Mouse (Mus musculus) forebrain, embryonic 10.5 days (tissue): Measurements from ENCODE around the gene Gmip. TPM values are rescaled to one million over a fixed set of nuclear protein-coding genes. Genes with fewer than 3 reads are reported as not detected.

ENCODE experiments used
- DNase-seq: peaks from one replicate; pipeline ENCODE4 v3.0.0-alpha.2; 2017; ENCODE audit warnings: low spot score; ENCODE audit errors: extremely low spot score
- H3K27ac ChIP-seq: fragments of 300-500 bp; sonication (generic); 2 replicates; pipeline ENCODE4 v1.5.1; 2016; ENCODE audit warnings: mild to moderate bottlenecking
- H3K27me3 ChIP-seq: fragments of 300-500 bp; sonication (generic); 2 replicates; pipeline ENCODE4 v1.6.1; 2016; ENCODE audit warnings: mild to moderate bottlenecking; ENCODE audit not compliant: poor library complexity, severe bottlenecking
- H3K36me3 ChIP-seq: fragments of 300-500 bp; sonication (generic); replicated peaks from 2 replicates; pipeline ENCODE4 v1.6.1; 2016; ENCODE audit warnings: mild to moderate bottlenecking, moderate library complexity
- H3K4me1 ChIP-seq: fragments of 300-500 bp; sonication (generic); 2 replicates; pipeline ENCODE4 v1.6.1; 2016
- H3K4me3 ChIP-seq: fragments of 300-500 bp; sonication (generic); 2 replicates; pipeline ENCODE4 v1.5.1; 2016; ENCODE audit warnings: mild to moderate bottlenecking, moderate library complexity
- H3K9me3 ChIP-seq: fragments of 300-500 bp; sonication (generic); 2 replicates; pipeline ENCODE4 v1.6.1; 2016; ENCODE audit warnings: mild to moderate bottlenecking, moderate library complexity
- WGBS: fragments of 180-500 bp; shearing (Covaris S2); methylation state at CpG from one replicate; pipeline ENCODE4 v1.1.7; 2016; 5-methylcytosine and 5-hydroxymethylcytosine counted together
- polyA plus RNA-seq: library from polyadenylated mRNA; unstranded; fragments of >200 nt; fragmentation: Nextera tagmentation; extraction: Ambion mirVana; gene quantifications from 2 replicates; pipeline ENCODE4 v1.2.1, GENCODE M21; 2016

The Gmip gene
- polyA plus RNA-seq, 1 experiment from 2014 or later: 6.5 TPM

DNA sequence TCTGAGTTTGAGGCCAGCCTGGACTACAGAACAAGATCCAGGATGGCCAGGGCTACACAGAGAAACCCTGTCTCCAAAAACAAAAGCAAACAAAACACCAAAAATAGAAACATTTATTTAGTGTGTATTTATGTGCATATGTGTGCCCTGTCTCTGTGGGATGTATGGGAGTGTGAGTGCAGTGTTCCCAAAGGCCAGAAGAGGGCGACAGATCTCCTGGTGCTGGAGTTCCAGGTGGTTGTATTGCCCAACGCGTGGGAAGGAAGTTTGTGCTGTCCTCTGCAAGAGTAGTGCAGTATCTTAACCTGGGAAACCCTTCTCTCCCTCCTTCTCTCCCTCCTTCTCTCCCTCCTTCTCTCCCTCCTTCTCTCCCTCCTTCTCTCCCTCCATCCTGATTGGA lies 41.4 kb downstream of the Gmip start:
- H3K4me1 ChIP-seq: no peaks in the 10 kb centered on the region
- no peak overlapping the region for H3K27ac ChIP-seq
- no peaks in the 10 kb centered on the region for H3K27me3 ChIP-seq
- peaks cover 40% of the 10 kb centered on the region for H3K36me3 ChIP-seq
- DNase-seq: no peak
- WGBS: 43% methylated on average over 3 of the region's 3 CpGs
- H3K9me3 ChIP-seq: no peaks in the 10 kb centered on the region; the same call in 1 of the 2 replicates
- no peak overlapping the region for H3K4me3 ChIP-seq

GRCm38 (mm10) chr8:69850926-69851506 lies 42.5 kb downstream of the Gmip start:
- DNase-seq: no peak
- Histone ChIP-seq H3K27me3 (no peaks in the 10 kb centered on the region), H3K9me3 (no peaks in the 10 kb centered on the region; the same call in 1 of the 2 replicates), H3K4me1 (no peaks in the 10 kb centered on the region), H3K4me3 (no peak overlapping the region), H3K36me3 (peaks cover 40% of the 10 kb centered on the region), H3K27ac (no peak overlapping the region)
- 85% methylated on average over 7 of the region's 7 CpGs for WGBS

DNA sequence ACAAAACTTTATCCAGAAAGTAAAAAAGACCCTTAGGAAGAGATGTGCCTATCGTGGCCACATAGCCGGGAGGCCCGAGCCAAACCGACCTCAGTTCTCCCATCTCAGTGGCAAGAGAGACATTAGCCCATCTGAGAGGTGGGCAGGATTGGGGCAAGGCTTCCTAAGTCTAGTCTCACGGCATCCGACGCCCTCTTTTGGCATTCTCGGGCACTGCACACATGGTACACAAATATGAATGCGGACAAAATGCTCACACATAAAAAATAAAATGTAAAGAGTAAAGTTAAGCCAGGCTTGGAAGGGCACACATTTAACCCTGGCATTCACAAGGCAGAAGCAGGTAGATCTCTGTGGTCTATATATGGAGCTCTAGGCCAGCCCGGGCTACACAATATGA lies 45.4 kb downstream of the Gmip start:
- no peak for DNase-seq
- H3K4me3 ChIP-seq: no peak overlapping the region

DNA sequence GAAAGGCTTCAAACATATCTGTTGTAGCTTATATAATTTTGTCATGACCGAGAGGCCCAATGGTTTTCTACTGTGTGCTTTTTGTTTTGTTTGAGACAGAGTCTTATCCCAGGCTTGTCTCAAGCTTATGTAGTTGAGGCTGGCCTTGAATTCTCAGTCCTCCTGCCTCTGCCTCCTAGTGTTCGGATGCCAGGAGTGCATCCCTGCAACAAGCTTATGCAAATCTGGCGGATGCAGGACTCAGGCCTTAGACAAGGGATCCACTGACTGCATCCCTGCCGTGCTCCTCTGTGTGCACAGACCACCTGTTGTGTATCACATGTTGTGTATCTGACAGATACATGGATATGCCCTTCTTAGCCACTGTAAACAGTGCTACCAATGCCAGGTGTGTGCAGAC lies 52.3 kb downstream of the Gmip start:
- H3K4me3 ChIP-seq: no peak overlapping the region
- peaks cover 61% of the 10 kb centered on the region for H3K36me3 ChIP-seq
- no peaks in the 10 kb centered on the region for H3K4me1 ChIP-seq
- H3K9me3 ChIP-seq: no peaks in the 10 kb centered on the region
- no peaks in the 10 kb centered on the region for H3K27me3 ChIP-seq
- H3K27ac ChIP-seq: no peak overlapping the region
- WGBS: 56% methylated on average over 4 of the region's 4 CpGs
- no peak for DNase-seq

More for the DNA sequence above, 45.4 kb downstream of the Gmip start:
- H3K36me3 ChIP-seq: peaks cover 43% of the 10 kb centered on the region
- H3K27me3 ChIP-seq: no peaks in the 10 kb centered on the region
- 92% methylated on average over 10 of the region's 10 CpGs for WGBS
- no peak overlapping the region for H3K27ac ChIP-seq
- H3K4me1 ChIP-seq: no peaks in the 10 kb centered on the region
- H3K9me3 ChIP-seq: no peaks in the 10 kb centered on the region; the same call in 1 of the 2 replicates

DNA sequence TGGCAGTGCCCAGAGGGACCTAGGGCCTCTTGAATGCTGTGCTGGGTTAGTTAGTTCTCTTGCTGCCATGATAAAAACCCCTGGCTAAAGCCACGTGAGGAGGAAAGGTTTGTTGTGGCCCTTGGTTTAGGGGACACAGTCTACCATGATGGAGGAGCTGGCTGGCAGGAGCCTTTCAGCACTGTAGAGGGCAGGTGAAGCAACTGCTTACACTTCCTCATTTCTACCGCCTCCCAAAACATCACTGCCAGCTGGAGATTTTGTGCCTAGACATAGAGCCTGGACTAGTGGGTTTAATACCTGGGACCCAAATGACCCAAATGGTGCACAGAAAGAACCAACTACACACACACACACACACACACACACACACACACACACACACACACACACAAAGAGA lies 52.8 kb downstream of the Gmip start:
- no peak for DNase-seq
- Histone ChIP-seq H3K4me1 (no peaks in the 10 kb centered on the region), H3K4me3 (no peak overlapping the region), H3K9me3 (no peaks in the 10 kb centered on the region), H3K27me3 (no peaks in the 10 kb centered on the region), H3K36me3 (peaks cover 61% of the 10 kb centered on the region), H3K27ac (no peak overlapping the region)
- WGBS: 78% methylated on average over 2 of the region's 2 CpGs

- 90% methylated on average over 5 of the region's 5 CpGs for WGBS
- H3K4me3 ChIP-seq: no peak overlapping the region
- no peaks in the 10 kb centered on the region for H3K9me3 ChIP-seq
- H3K4me1 ChIP-seq: no peaks in the 10 kb centered on the region
- no peak overlapping the region for H3K27ac ChIP-seq
- no peaks in the 10 kb centered on the region for H3K27me3 ChIP-seq
- H3K36me3 ChIP-seq: peaks cover 62% of the 10 kb centered on the region
- no peak for DNase-seq
These were observed 55.0 kb downstream of the Gmip start for GRCm38 (mm10) chr8:69863387-69864020.

GRCm38 (mm10) chr8:69864180-69864579 lies 55.7 kb downstream of the Gmip start:
- H3K9me3 ChIP-seq: no peaks in the 10 kb centered on the region
- H3K4me1 ChIP-seq: no peaks in the 10 kb centered on the region
- no peak overlapping the region for H3K4me3 ChIP-seq
- no peaks in the 10 kb centered on the region for H3K27me3 ChIP-seq
- WGBS: 79% methylated on average over 5 of the region's 5 CpGs
- H3K27ac ChIP-seq: no peak overlapping the region
- H3K36me3 ChIP-seq: peaks cover 55% of the 10 kb centered on the region
- DNase-seq: no peak

DNA sequence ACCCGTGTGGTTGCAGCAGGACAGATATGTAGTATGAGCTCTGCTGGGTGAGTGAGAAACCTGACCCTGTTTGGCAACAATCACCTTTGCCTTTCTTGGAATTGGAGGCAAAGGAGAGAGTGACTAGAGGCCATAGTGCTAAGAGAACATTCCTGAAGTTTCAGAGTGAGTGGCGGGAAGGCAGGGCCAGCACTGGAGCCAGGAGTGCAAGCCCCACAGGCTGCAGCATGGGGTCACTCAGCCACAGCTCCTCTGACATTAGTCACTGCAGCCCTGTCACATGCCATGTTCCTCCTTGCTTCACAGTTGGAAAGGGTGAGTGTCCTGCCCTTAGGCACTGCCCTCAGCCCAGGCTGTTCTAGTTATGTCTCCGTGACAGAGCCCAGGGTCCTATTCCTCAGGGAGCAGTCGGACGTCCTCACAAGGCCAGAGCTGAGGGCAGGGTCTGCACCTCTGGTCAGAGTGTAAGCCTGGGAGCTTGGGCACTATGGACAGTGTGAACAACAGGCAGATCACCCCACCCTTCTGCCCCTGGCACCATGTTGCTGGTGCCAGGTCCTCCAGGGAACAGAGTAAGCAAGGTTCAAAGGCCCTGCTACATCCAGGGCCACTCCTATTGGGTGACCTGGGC lies 59.3 kb downstream of the Gmip start:
- no peak for DNase-seq
- no peaks in the 10 kb centered on the region for H3K27me3 ChIP-seq
- H3K27ac ChIP-seq: no peak overlapping the region
- no peaks in the 10 kb centered on the region for H3K9me3 ChIP-seq
- peaks cover 50% of the 10 kb centered on the region for H3K36me3 ChIP-seq
- no peaks in the 10 kb centered on the region for H3K4me1 ChIP-seq
- H3K4me3 ChIP-seq: no peak overlapping the region
- 77% methylated on average over 5 of the region's 5 CpGs for WGBS

DNA sequence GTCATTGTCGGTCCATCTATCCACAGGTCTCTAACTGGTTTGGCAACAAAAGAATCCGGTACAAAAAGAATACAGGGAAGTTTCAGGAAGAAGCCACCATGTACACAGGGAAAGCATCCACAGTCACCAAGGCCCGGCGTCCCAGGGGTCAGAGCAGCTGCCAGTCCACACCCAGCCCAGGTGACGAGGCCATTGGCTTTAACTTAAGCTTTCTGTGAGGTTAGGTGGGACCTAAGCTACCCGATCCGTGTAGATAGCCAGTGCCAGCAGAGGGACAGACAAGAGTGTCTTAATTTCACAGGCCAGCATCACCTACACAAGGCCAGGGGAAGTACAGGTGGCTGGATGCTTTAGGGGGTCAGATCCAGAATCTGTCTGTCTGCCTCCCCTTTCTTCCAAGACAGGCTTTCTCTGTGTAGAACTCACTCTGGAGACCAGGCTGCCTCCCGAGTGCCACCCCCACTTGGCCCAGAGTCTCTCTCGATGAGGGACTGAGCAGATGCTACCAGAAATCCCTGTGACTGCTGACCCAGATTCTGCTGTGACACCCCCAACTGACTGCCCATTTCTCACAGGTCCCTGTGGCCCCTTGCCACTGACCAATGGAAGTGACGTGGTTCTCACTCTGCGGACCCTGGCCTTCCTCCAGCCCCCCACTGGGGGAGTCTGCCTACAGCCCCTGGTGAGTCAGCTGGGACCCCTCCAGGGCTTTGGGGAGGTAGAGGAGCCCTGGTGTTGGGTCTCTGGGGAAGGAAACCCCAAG lies 61.7 kb downstream of the Gmip start:
- no peak for DNase-seq
- peaks cover 10% of the 10 kb centered on the region; the same call in 1 of the 2 replicates for H3K27me3 ChIP-seq
- 91% methylated on average over 11 of the region's 11 CpGs for WGBS
- peaks cover 39% of the 10 kb centered on the region for H3K36me3 ChIP-seq
- no peak overlapping the region for H3K4me3 ChIP-seq
- H3K4me1 ChIP-seq: peaks cover 5% of the 10 kb centered on the region; the same call in 1 of the 2 replicates
- H3K27ac ChIP-seq: no peak overlapping the region
- no peaks in the 10 kb centered on the region for H3K9me3 ChIP-seq

DNA sequence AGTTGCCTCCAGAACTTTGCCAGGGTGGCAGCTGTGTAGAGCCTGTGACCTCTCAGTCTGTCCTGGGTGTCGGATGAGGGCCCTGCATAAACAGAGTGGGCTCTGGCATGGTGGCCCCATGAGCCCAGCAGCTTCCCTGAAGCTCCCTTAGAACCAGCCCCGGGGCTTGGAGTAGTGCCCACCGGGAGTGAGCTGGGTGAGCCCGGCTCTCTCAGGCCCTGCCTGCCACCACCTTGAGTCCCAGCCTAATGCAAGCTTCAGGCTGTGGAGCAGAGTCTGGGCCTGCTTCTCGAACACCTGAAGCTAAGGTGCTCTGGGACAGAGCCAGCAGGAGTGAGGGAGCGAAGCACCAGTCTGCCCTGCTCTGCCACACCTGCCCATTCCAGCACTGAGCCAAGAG lies 62.4 kb downstream of the Gmip start:
- Histone ChIP-seq H3K4me3 (no peak overlapping the region), H3K27ac (no peak overlapping the region), H3K9me3 (no peaks in the 10 kb centered on the region), H3K4me1 (peaks cover 5% of the 10 kb centered on the region; the same call in 1 of the 2 replicates), H3K36me3 (peaks cover 36% of the 10 kb centered on the region), H3K27me3 (peaks cover 16% of the 10 kb centered on the region; the same call in 1 of the 2 replicates)
- 93% methylated on average over 6 of the region's 6 CpGs for WGBS
- no peak for DNase-seq
